ENCODE assay signal across 8 mouse cellular contexts in genomic region chr11:94937787-94938186, GRCm38 (mm10). TPM values are rescaled to one million over a fixed set of nuclear protein-coding genes. Genes with fewer than 3 reads are reported as not detected.
A peak's percentile ranks its signal among the peaks of the same experiment; 100 is the strongest.
DNase-seq lines count a peak whose midpoint lies in the region; ATAC-seq and TF ChIP-seq lines count a peak whose summit lies in the region.

No protein-coding gene starts in this region.

- DNase-seq in heart, adult 11 months = peak; percentile 90
- DNase-seq in heart, postnatal 36 days = no peak
- DNase-seq in ES-E14 (ENCODE audit: low read depth, low spot score) = no peak
- DNase-seq in hindbrain, embryonic 14.5 days (ENCODE audit: low spot score) = no peak
- no peak for DNase-seq in thymus, postnatal 10 days (ENCODE audit: low spot score in 2 of 2)
- DNase-seq in gastrocnemius, postnatal 36 days = no peak
- no peak for DNase-seq in urinary bladder, postnatal 14 days (ENCODE audit: low spot score)

- in situ Hi-C loops in ES-E14 (cut with MboI; ENCODE audit: low sequenced_read_pairs in 2 of 2, unreplicated experiment in 2 of 2) = loop anchor here in 1 of 2 experiments (5.0 kb wide), 1 partner anchor 75 kb away; no protein-coding TSS in a partner anchor

- peak overlapping the region; percentile 50 for H3K4me2 ChIP-seq in hindbrain, embryonic 14.5 days (replicated peaks)
- peak overlapping the region; percentile 53 for H3K4me2 ChIP-seq in midbrain, embryonic 13.5 days (replicated peaks)

- intact Hi-C loops in heart, postnatal 36 days (cut with DNase I) = loop anchor here (1.0 to 2.0 kb wide), 4 partner anchors 63 to 207 kb away; no protein-coding TSS in a partner anchor
- intact Hi-C loops in gastrocnemius, postnatal 36 days (cut with DNase I) = loop anchor here (1.0 kb wide), 1 partner anchor 71 kb away; no protein-coding TSS in a partner anchor

- H3K27ac ChIP-seq in ES-E14 (ENCODE audit: insufficient read depth, low read depth, low read length, poor library complexity, severe bottlenecking) = no peak overlapping the region
- no peak overlapping the region for H3K27ac ChIP-seq in hindbrain, embryonic 14.5 days
- no peak overlapping the region for H3K27ac ChIP-seq in midbrain, embryonic 13.5 days

- H3K4me3 ChIP-seq in ES-E14 (ENCODE audit: insufficient read depth in 1 of 2, low read depth in 1 of 2, low read length in 2 of 2, poor library complexity in 1 of 2, severe bottlenecking in 1 of 2) = peak overlapping the region; percentile 53 to 57
- peak overlapping the region; percentile 25 for H3K4me3 ChIP-seq in hindbrain, embryonic 14.5 days (replicated peaks; ENCODE audit: low read length)
- peak overlapping the region; percentile 28 for H3K4me3 ChIP-seq in midbrain, embryonic 13.5 days (replicated peaks)

- no peaks in the 10 kb centered on the region for H3K36me3 ChIP-seq in ES-E14 (ENCODE audit: control insufficient read depth, insufficient read depth, low read length, poor library complexity, severe bottlenecking)
- H3K36me3 ChIP-seq in hindbrain, embryonic 14.5 days (replicated peaks; ENCODE audit: control insufficient read depth, insufficient read depth) = no peaks in the 10 kb centered on the region
- no peaks in the 10 kb centered on the region for H3K36me3 ChIP-seq in midbrain, embryonic 13.5 days

- ATAC-seq in hindbrain, embryonic 14.5 days (ENCODE audit: low FRiP score) = no peak
- ATAC-seq in midbrain, embryonic 13.5 days = no peak

- H3K4me1 ChIP-seq in ES-E14 (ENCODE audit: control insufficient read depth in 2 of 2, insufficient read depth in 2 of 2, low read length in 2 of 2, poor library complexity in 1 of 2) = peaks cover 0 to 3% of the 10 kb centered on the region in 2 experiments; a peak in 1 of 4 replicates
- peaks cover 12% of the 10 kb centered on the region; the same call in 1 of the 2 replicates for H3K4me1 ChIP-seq in hindbrain, embryonic 14.5 days (replicated peaks; ENCODE audit: control insufficient read depth, insufficient read depth, low read length)
- H3K4me1 ChIP-seq in midbrain, embryonic 13.5 days (replicated peaks) = peaks cover 23% of the 10 kb centered on the region

- peaks cover 65% of the 10 kb centered on the region for H3K27me3 ChIP-seq in hindbrain, embryonic 14.5 days (ENCODE audit: control insufficient read depth, insufficient read depth, low read length)
- H3K27me3 ChIP-seq in midbrain, embryonic 13.5 days = peaks cover 90% of the 10 kb centered on the region

- 2% methylated on average over 15 of the region's 15 CpGs for WGBS in hindbrain, embryonic 14.5 days
- 2% methylated on average over 15 of the region's 15 CpGs for WGBS in midbrain, embryonic 13.5 days

- no peaks in the 10 kb centered on the region for H3K9me3 ChIP-seq in ES-E14 (ENCODE audit: control insufficient read depth, insufficient read depth, low read depth, low read length)
- no peaks in the 10 kb centered on the region for H3K9me3 ChIP-seq in hindbrain, embryonic 14.5 days (ENCODE audit: control insufficient read depth, low read length)
- no peaks in the 10 kb centered on the region for H3K9me3 ChIP-seq in midbrain, embryonic 13.5 days

- H3K9ac ChIP-seq in ES-E14 (ENCODE audit: insufficient read depth, low read depth, low read length, poor library complexity, severe bottlenecking) = peak overlapping the region; percentile 43; the same call in 1 of the 2 replicates
- no peak overlapping the region; the same call in 1 of the 2 replicates for H3K9ac ChIP-seq in hindbrain, embryonic 14.5 days
- H3K9ac ChIP-seq in midbrain, embryonic 13.5 days (replicated peaks) = no peak overlapping the region; the same call in 1 of the 2 replicates

TF ChIP-seq in ES-E14, 5 proteins besides CTCF, POLR2A, EP300 and RAD21:
- TF ChIP-seq ZNF384 (IDR thresholded peaks at IDR 0.05; ENCODE audit: low read depth, low read length) = no peak
- TF ChIP-seq MAFK (IDR thresholded peaks at IDR 0.05; ENCODE audit: insufficient read depth, low read depth, low read length) = no peak
- TF ChIP-seq ZC3H11A (IDR thresholded peaks at IDR 0.05; ENCODE audit: borderline replicate concordance, low read depth, low read length) = no peak
- no peak for TF ChIP-seq HCFC1 (IDR thresholded peaks at IDR 0.05; ENCODE audit: borderline replicate concordance, insufficient read depth, low read length)
- TF ChIP-seq CHD2 (IDR thresholded peaks at IDR 0.05; ENCODE audit: low read depth, low read length) = no peak

RNA-seq across cellular contexts. Expression of gene Col1a1, which starts 1.8 kb away (rescaled TPM):
- total RNA-seq in heart, postnatal 36 days (2021) = 100 to 1,000 TPM; 144 to 156 TPM
- total RNA-seq in ES-E14 (2012; rRNA removed) = 37.5 and 125 TPM in 2 replicates
- 125 and 157 TPM in 2 replicates for polyA plus RNA-seq in hindbrain, embryonic 14.5 days (2014; fragmentation: Nextera tagmentation; extraction: Ambion mirVana)
- 51.5 and 68.9 TPM in 2 replicates for polyA plus RNA-seq in midbrain, embryonic 13.5 days (2015; fragmentation: Nextera tagmentation; extraction: Ambion mirVana)
- 100 to 1,000 TPM; 604 to 803 TPM for total RNA-seq in gastrocnemius, postnatal 36 days (2021)

RNA-seq across cellular contexts. Expression of gene Hils1, which starts 29.6 kb away (rescaled TPM):
- total RNA-seq in heart, postnatal 36 days (2021) = not detected
- not detected in 2 replicates for total RNA-seq in ES-E14 (2012; rRNA removed)
- not detected in 2 replicates for polyA plus RNA-seq in hindbrain, embryonic 14.5 days (2014; fragmentation: Nextera tagmentation; extraction: Ambion mirVana)
- not detected in 2 replicates for polyA plus RNA-seq in midbrain, embryonic 13.5 days (2015; fragmentation: Nextera tagmentation; extraction: Ambion mirVana)
- total RNA-seq in gastrocnemius, postnatal 36 days (2021) = not detected

RNA-seq across cellular contexts. Expression of gene Sgca, which starts 38.3 kb away (rescaled TPM):
- 100 to 1,000 TPM; 185 to 189 TPM for total RNA-seq in heart, postnatal 36 days (2021)
- 0.74 TPM in 1 of 2 replicates, not detected in the other for total RNA-seq in ES-E14 (2012; rRNA removed)
- polyA plus RNA-seq in hindbrain, embryonic 14.5 days (2014; fragmentation: Nextera tagmentation; extraction: Ambion mirVana) = 0.17 TPM in 1 of 2 replicates, not detected in the other
- 0.17 TPM in 1 of 2 replicates, not detected in the other for polyA plus RNA-seq in midbrain, embryonic 13.5 days (2015; fragmentation: Nextera tagmentation; extraction: Ambion mirVana)
- total RNA-seq in gastrocnemius, postnatal 36 days (2021) = 100 to 1,000 TPM; 252 to 259 TPM

RNA-seq across cellular contexts. Expression of gene Ppp1r9b, which starts 53.0 kb away (rescaled TPM):
- total RNA-seq in heart, postnatal 36 days (2021) = 10 to 100 TPM; 46.3 to 50.8 TPM
- 29.5 and 32.6 TPM in 2 replicates for total RNA-seq in ES-E14 (2012; rRNA removed)
- 27.1 and 27.5 TPM in 2 replicates for polyA plus RNA-seq in hindbrain, embryonic 14.5 days (2014; fragmentation: Nextera tagmentation; extraction: Ambion mirVana)
- 17.4 and 17.8 TPM in 2 replicates for polyA plus RNA-seq in midbrain, embryonic 13.5 days (2015; fragmentation: Nextera tagmentation; extraction: Ambion mirVana)
- total RNA-seq in gastrocnemius, postnatal 36 days (2021) = 10 to 100 TPM; 21.9 to 22.0 TPM

Comparison
In these comparisons a context has a peak if more than half of its experiments do, and no peak if none do; other contexts are left out.
1. RNA of gene Sgca, which starts 38.3 kb away (total RNA-seq): 252 to 259 TPM in gastrocnemius, postnatal 36 days and 185 to 189 TPM in heart, postnatal 36 days; 0.74 TPM in ES-E14; every median in the first group is over 100 times any median in the second.
2. Peak in every context shown above with its lines, with median percentiles within 50 percentile points of each other: H3K4me3 ChIP-seq.